Mouse (Mus musculus) heart, embryonic 11.5 days (tissue): ENCODE measurements around the gene H2al1c. TPM values are rescaled to one million over a fixed set of nuclear protein-coding genes. Genes with fewer than 3 reads are reported as not detected.

Source experiments
- ATAC-seq: fragments of 200-750 bp; cut with Nextera tagmentation; replicated peaks from 2 replicates; pipeline ENCODE4 v1.8.0; 2017; ENCODE audit warnings: moderate library complexity; ENCODE audit not compliant: insufficient number of reproducible peaks, low FRiP score, low TSS enrichment
- H3K27ac ChIP-seq: fragments of 300-500 bp; sonication (generic); 2 replicates; pipeline ENCODE4 v1.5.1; 2014; ENCODE audit warnings: mild to moderate bottlenecking, low read depth, low read length
- H3K27me3 ChIP-seq: fragments of 300-500 bp; sonication (generic); 2 replicates; pipeline ENCODE4 v1.6.1; 2014; ENCODE audit warnings: mild to moderate bottlenecking, low read length, mixed read lengths; ENCODE audit not compliant: control insufficient read depth, insufficient read depth
- H3K36me3 ChIP-seq: fragments of 300-500 bp; sonication (generic); 2 replicates; pipeline ENCODE4 v1.6.1; 2014; ENCODE audit warnings: mild to moderate bottlenecking, low read length, moderate library complexity, mixed read lengths; ENCODE audit not compliant: control insufficient read depth, insufficient read depth
- H3K4me1 ChIP-seq: fragments of 300-500 bp; sonication (generic); 2 replicates; pipeline ENCODE4 v1.6.1; 2014; ENCODE audit warnings: low read length; ENCODE audit not compliant: control insufficient read depth, insufficient read depth
- H3K4me2 ChIP-seq: fragments of 300-500 bp; sonication (generic); 2 replicates; pipeline ENCODE4 v1.6.1; 2014; ENCODE audit warnings: mild to moderate bottlenecking, moderate library complexity
- H3K4me3 ChIP-seq: fragments of 300-500 bp; sonication (generic); 2 replicates; pipeline ENCODE4 v1.5.1; 2014; ENCODE audit warnings: low read depth, low read length
- H3K9ac ChIP-seq: fragments of 300-500 bp; sonication (generic); 2 replicates; pipeline ENCODE4 v1.6.1; 2014; ENCODE audit warnings: mild to moderate bottlenecking, low read depth, low read length, moderate library complexity
- H3K9me3 ChIP-seq: fragments of 300-500 bp; sonication (generic); replicated peaks from 2 replicates; pipeline ENCODE4 v1.6.1; 2016; ENCODE audit warnings: low read length; ENCODE audit not compliant: control insufficient read depth
- WGBS: fragments of 180-500 bp; shearing (Covaris S2); extraction: QIAGEN DNeasy Blood & Tissue Kit; methylation state at CpG from one replicate; pipeline ENCODE4 v1.1.7; 2014; ENCODE audit not compliant: insufficient replicate concordance; 5-methylcytosine and 5-hydroxymethylcytosine counted together
- polyA plus RNA-seq: library from polyadenylated mRNA; unstranded; fragments of >200 nt; fragmentation: Nextera tagmentation; extraction: Ambion mirVana; gene quantifications from 2 replicates; pipeline ENCODE4 v1.2.1, GENCODE M21; 2014

Gene H2al1c
- polyA plus RNA-seq, 1 experiment from 2014 or later: not detected

GRCm38 (mm10) chrX:11345762-11346161, 40.3 kb downstream of the H2al1c start:
- no peaks in the 10 kb centered on the region for H3K4me1 ChIP-seq
- no peak for ATAC-seq
- no peaks in the 10 kb centered on the region for H3K9me3 ChIP-seq
- no peak overlapping the region for H3K9ac ChIP-seq
- WGBS: 69% methylated on average over 9 of the region's 9 CpGs
- no peaks in the 10 kb centered on the region for H3K36me3 ChIP-seq
- H3K4me3 ChIP-seq: no peak overlapping the region
- H3K4me2 ChIP-seq: no peak overlapping the region
- H3K27me3 ChIP-seq: no peaks in the 10 kb centered on the region
- H3K27ac ChIP-seq: no peak overlapping the region

GRCm38 (mm10) chrX:11346756-11347155, 41.3 kb downstream of the H2al1c start:
- Histone ChIP-seq H3K4me2 (no peak overlapping the region), H3K36me3 (no peaks in the 10 kb centered on the region), H3K9me3 (no peaks in the 10 kb centered on the region), H3K27ac (no peak overlapping the region), H3K4me3 (no peak overlapping the region), H3K4me1 (no peaks in the 10 kb centered on the region), H3K27me3 (no peaks in the 10 kb centered on the region), H3K9ac (no peak overlapping the region)
- 83% methylated on average over 3 of the region's 3 CpGs for WGBS
- ATAC-seq: no peak

Other genes starting within 250 kb of the H2al1c start
- gene H2al1a, start 6.4 kb upstream of the H2al1c start, polyA plus RNA-seq: not detected in 2 replicates
- gene H2al1b, start 3.2 kb upstream of the H2al1c start, polyA plus RNA-seq: not detected in 2 replicates
- gene H2al1d, start 3.2 kb downstream of the H2al1c start, polyA plus RNA-seq: not detected in 2 replicates
- not detected in 2 replicates for gene H2al1e, start 6.3 kb downstream of the H2al1c start, polyA plus RNA-seq
- not detected in 2 replicates for gene H2al1f, start 9.5 kb downstream of the H2al1c start, polyA plus RNA-seq
- not detected in 2 replicates for gene H2al1g, start 12.6 kb downstream of the H2al1c start, polyA plus RNA-seq
- gene H2al1h, start 15.8 kb downstream of the H2al1c start, polyA plus RNA-seq: not detected in 2 replicates
- gene H2al1i, start 19.0 kb downstream of the H2al1c start, polyA plus RNA-seq: not detected in 2 replicates
- gene H2al1j, start 22.2 kb downstream of the H2al1c start, polyA plus RNA-seq: not detected in 2 replicates